Mouse (Mus musculus) limb, embryonic 11.5 days (tissue): ENCODE data around the gene Ss18l2. TPM values are rescaled to one million over a fixed set of nuclear protein-coding genes. Genes with fewer than 3 reads are reported as not detected.

Experiments used
- polyA plus RNA-seq: library from polyadenylated mRNA; unstranded; fragments of >200 nt; fragmentation: Nextera tagmentation; extraction: Ambion mirVana; gene quantifications from 2 replicates; pipeline ENCODE4 v1.2.1, GENCODE M21; 2014

The Ss18l2 gene
- polyA plus RNA-seq, 1 experiment from 2014 or later, result 99.8 TPM

Other genes with a start within 250 kb of the Ss18l2 start
- 0.58 and 0.85 TPM in 2 replicates for gene Cck, start 214.6 kb upstream of the Ss18l2 start, polyA plus RNA-seq
- not detected in 2 replicates for gene Lyzl4, start 68.2 kb upstream of the Ss18l2 start, polyA plus RNA-seq
- gene Vipr1, start 67.6 kb upstream of the Ss18l2 start, polyA plus RNA-seq, result 0.27 and 0.69 TPM in 2 replicates
- 10.7 and 11.8 TPM in 2 replicates for gene Sec22c, start 4.8 kb upstream of the Ss18l2 start, polyA plus RNA-seq
- 65.1 and 69.0 TPM in 2 replicates for gene Nktr, start 8.8 kb downstream of the Ss18l2 start, polyA plus RNA-seq
- 6.2 and 7.8 TPM in 2 replicates for gene Zfp651, start 49.0 kb downstream of the Ss18l2 start, polyA plus RNA-seq
- 1.3 and 1.7 TPM in 2 replicates for gene Klhl40, start 67.3 kb downstream of the Ss18l2 start, polyA plus RNA-seq
- not detected in 2 replicates for gene Hhatl, start 82.2 kb downstream of the Ss18l2 start, polyA plus RNA-seq
- gene Ccdc13, start 129.1 kb downstream of the Ss18l2 start, polyA plus RNA-seq, result 0.35 and 0.37 TPM in 2 replicates
- gene Higd1a, start 148.0 kb downstream of the Ss18l2 start, polyA plus RNA-seq, result 149 and 155 TPM in 2 replicates
- gene Ackr2, start 188.0 kb downstream of the Ss18l2 start, polyA plus RNA-seq, result 0.17 and 0.21 TPM in 2 replicates
- gene Cyp8b1, start 206.0 kb downstream of the Ss18l2 start, polyA plus RNA-seq, result not detected in 2 replicates
- gene Fam198a, start 240.7 kb downstream of the Ss18l2 start, polyA plus RNA-seq, result 0.45 and 0.54 TPM in 2 replicates